Mouse (Mus musculus) right cerebral cortex, adult 18-20 months (tissue): ENCODE results near the gene Bicc1.

Experiments
- DNase-seq: peaks from one replicate; pipeline ENCODE4 v3.0.0; 2022; ENCODE audit warnings: mixed read lengths

Bicc1 gene

DNA sequence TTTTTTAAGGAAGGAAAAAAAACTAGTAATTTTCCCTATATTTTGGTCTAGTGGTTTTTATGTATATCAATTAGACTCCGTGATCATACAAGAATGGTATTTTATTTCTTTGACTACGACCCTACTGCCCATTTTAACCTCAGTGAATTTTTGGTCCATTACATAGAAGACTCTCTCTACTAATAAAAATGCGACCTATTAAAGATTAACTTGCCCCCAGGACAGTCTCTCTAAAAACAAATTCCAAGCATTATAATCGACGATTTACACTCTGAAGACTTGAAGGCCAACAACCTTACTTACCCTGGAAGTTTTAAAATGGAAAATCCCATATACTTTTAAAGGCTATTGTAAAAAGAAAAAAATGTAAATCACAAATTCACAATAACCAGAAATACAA lies 2.9 kb downstream of the Bicc1 start:
- DNase-seq: no peak

DNA sequence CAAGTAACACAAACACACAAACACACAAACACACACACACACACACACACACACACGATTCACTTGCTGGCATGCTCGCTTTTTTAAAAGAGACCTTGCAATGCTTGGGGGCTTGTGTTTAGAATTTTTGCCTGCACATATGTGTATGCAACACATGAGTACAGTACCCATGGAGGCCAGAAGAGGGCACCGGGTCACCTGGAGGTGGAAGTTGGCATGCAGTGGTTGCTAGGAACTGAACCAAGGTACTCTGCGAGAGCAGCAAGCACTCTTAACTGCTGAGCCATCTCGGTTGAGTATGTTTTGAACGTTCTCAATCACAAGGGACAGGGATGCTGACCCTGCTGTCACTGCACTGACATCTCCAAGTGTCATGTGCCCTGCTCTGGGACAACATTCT lies 5.9 kb downstream of the Bicc1 start:
- DNase-seq: no peak

DNA sequence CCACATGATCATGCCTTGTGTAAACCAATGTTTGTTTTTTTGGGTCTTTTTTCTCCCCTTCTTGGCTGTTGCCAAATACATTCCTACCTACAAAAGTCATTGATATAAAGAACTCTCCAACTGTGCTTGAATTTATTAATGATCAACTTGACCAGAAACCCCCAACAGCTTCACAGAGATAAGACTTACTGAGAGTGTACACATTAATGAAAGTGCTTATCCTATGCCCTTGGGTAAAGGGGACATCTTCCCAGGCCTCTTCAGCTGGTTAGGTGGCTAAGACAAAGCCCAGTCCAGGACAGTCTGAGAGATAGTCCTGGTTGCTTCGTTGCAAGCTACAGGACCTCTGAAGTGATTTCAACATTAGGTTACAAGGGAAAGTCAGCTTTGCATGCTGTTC lies 6.4 kb downstream of the Bicc1 start:
- DNase-seq: no peak

DNA sequence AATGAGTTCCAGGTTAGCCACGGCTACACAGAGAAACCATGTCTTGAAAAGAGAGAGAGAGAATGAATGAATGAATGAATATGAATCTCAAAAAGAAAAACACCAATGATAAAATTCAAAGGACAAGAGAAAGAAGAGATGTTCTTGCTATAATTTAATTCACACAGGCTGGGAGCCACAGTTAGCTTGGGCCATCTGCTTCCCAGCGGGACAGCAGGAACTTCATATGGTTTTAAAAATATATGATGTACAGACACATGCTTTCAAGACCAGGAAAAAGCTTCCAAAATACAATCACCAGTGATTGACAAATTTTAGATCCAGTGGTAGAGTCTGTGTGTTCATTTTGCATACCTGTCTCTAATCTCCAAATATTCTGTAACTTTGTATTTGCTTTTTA lies 9.0 kb downstream of the Bicc1 start:
- no peak for DNase-seq

DNA sequence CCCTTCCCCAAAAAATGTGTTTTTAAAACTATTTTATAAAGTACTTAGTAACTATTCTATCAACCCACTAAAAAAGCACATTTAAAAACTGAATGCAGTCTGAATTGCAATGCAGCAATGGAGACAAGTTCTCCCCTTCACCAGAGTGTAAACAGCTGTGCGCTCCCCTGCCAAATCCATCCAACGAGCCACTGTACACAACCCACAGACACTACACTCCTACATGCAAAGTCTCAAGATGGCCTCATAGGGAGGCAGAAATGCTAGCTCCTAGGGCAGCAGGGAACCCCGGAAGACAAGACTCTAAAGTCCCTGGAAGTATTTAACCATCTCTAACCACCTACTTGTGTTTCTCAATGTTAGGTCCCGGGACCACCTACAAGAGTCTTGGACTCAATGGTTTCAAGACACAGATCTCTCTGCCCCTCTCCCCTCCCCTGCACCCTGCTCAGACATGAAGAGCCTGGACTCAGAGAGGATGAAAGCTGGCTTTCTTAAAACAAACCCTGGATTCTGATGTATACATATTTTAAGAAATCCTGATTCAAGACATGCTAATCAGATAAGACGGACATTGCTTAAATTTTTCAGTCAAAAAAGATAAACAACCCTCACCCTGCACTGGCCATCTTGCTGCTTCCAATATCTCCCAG lies 10.4 kb downstream of the Bicc1 start:
- DNase-seq: no peak

DNA sequence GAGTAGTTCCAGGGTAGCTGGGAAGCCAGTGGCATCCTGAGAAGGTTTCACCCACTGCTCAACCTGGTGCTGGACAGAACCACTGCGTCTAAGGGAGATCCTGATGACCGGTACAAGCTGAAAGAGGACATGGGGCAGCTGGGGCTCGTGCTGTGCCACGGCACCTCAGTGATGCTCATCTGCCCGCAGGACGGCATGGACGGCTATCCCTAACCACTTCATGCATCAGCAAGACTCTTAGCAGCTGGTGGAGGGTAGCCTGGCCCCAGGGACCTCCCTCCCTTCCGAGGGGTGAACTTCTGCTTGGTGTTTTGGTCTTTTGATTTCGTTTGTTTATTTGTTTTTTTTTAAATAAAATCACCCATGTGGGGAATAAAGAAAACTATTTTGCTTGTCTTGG lies 11.3 kb downstream of the Bicc1 start:
- no peak for DNase-seq

DNA sequence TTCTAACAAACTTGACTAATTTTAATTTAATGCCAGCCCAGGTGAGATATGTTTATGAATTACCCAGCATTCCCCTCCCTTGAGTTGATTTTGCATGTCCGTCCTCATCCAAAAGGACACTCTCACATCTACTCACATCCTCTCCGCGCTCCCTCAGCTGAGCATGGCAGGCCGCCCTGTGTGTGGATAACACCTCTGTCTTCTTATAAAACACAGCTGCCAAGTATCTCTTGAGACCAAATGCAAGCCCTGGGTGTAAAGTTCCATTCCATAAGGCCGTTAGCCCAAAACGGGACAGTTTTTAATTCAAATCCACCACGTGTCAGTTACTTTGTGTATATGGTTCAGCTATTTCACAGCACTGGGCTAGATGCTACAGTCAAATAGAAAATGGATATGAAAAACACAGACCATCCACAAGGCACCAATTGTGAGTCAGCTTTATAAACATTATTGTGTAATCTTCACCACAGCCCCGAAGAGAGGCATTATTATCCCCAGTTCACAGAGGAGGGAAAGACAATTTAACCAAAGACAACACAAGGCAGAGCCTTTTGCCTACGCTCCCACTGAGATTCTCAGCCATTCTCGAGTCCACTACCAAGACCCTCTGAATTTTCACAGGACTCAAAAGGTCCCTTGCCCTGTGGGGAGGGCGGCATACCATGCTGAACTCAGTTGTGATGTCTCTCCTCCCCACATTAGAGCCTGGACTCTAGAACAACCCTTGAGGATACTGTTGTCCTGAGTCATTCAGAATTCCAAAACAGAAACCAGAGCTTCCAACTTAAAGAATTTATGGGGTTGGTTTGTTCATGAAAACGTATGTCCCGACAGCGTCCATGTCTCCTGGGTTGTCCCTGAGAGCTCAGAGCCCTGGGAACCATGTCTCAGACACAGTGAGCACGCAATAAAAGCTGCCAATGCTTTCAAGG lies 12.6 kb downstream of the Bicc1 start:
- peak; percentile 23 for DNase-seq

DNA sequence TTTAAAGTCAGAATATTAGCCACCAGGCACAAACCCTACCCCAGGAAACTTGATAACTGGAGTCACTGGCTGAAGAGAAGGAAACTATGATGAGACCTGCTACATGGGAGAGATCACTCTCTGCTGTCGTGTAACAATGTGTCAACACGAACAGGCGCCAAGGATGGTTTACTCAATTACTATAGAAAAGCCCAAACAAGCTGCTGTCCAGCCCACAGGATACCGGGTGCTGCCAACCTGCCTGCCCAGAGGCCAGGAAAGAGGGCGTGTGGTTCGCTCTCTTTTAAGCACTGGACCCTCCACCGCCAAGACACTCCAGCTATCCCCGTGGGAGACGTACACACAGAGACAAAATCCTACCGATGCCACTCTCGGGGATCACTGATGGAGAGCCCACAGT lies 13.7 kb downstream of the Bicc1 start:
- DNase-seq: no peak

DNA sequence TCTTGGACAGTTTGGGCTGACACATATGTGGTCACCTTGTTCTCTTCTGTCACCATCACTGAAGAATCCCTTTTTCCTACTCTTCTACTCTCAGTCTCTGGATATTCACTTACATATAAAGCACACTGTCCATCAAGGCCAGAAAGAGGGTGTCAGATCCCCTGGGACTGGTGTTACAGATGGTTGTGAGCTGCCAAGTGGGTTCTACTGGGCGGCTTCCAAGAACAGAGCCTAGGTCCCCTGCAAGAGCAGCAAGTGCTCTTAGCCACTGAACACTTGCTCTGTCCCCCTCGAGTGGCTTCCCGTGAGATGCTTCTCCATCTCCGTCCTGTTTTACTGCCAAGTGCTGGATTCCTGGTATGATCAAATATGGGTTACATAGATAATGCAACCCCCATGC lies 15.3 kb downstream of the Bicc1 start:
- DNase-seq: no peak

DNA sequence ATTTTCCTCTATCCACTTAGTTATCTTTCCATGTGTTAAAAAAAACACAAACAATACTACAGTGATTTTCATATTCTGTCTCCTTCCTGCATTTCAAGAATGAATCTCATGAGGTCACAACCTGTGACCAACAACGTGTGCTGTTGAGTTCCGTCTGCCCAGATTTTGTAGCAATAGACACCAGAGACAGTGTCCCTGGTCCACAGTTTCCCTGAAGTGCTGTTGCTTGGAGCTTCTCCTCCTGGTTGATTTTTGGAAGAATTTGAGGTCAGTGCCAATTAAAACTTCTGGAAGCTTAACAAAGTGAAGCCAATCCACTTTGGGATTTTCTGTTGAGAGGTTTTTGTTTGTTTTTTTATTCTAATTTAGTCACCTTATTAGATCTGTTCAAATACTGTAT lies 16.9 kb downstream of the Bicc1 start:
- no peak for DNase-seq

DNA sequence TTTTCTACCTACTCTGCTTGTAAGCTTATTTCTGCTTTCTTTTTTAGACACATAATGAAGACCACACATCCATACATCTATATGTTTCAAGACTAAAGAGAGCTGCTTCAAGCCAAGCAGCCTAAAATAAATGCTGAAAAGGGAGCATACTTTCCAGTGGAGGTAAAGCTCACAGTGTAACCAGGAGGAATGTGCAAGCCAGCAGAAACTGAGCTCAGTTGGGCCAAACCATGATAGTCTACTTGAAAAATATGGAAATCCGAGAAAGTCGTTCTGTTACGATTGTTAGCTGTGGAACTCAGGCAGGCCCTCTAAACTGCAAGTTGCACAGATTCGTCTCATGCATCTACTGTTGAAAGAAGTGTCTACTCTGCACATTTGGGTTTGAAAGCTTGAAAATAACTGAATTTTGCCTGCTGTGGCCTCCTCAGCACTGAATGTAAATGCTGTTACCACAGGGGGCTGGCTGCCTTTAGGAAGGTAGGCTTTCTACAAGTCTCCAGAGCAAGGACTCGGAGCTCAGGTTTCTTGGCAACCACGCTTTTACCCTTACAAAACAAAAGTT lies 19.1 kb downstream of the Bicc1 start:
- DNase-seq: no peak

DNA sequence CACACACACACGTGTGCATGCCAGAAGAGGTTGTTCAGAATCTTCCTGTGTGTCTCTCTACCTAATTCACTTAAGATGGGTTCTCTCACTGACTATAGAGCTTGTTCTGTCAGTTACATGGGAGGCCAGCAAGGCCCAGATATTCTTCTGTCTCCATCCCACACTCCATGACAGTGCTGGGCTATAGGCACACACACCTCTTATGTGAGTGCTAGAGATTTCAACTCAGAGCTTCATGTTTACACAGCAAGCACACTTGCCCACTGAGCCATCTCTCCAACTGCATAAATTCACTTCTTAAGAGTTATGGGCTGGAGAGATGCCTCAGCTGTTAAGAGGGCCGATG lies 20.7 kb downstream of the Bicc1 start:
- no peak for DNase-seq

DNA sequence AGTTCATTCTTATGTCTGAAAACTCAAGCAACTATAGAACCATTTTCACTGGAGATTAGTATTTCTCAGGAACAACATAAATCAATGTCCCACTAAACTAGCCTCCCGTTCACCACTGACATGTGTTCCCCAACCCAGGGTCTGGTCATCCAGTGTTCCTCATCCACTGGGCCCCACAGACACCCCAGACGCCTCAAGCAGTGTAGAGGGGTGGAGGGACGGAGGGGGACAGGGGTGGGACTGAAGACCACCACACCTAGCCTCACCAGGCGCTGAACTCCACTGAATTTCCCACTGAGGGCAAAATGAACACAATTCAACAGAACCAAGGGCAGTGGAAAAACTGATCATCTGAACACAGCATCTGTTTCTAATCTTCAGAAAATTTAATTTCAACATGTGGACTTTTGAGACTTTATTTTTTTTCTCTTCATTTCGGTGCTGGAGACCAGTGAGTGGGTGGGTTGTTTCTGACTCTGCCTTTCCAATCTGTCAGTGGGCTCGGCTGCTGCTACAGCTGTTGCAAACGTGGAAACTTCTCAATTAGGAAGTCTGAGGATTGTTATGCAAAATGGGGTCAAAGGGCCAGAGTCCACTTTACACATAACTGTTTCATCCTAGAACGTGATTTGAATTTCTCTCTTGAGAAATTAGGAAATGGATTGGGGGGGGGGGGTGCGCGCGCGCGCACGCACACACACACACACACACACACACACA lies 21.2 kb downstream of the Bicc1 start:
- DNase-seq: no peak

DNA sequence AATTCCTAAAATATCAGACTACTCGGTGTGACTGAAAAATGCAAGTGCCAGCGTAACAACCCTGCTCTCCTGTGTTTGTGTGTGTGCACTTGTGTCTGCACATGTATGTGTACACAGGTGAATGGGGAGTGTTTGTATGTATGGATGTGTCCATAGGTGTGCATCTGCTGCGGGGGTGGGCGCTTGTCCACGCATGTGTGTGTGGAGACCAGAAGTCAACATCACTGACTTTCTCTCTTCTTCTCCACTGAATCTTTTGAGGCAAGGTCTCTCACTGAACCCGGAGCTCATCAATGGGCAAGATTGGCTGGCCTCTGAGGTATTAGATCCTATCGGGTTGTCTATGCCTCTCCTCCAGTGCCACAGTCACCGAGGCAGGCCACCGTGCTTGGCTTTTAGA lies 21.9 kb downstream of the Bicc1 start:
- DNase-seq: no peak

DNA sequence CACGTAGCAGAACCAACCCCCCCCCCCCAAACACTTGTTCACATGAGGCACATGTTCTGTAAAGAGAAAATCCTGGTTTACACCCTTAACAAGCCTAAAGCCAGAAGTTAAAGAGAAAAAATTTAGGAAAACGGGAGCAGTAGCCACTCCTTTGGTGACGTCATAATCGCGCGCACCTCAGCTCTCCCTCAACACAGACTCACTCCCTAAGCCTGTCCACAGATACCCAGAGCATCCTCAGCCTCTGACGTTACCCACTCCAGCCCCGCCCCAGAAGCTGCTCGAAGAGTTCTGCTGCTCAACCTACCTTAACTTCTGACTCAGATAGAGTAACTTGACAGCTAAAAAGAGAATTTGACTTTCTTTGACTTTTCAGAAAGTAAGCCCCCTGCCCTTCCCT lies 28.2 kb downstream of the Bicc1 start:
- DNase-seq: no peak

DNA sequence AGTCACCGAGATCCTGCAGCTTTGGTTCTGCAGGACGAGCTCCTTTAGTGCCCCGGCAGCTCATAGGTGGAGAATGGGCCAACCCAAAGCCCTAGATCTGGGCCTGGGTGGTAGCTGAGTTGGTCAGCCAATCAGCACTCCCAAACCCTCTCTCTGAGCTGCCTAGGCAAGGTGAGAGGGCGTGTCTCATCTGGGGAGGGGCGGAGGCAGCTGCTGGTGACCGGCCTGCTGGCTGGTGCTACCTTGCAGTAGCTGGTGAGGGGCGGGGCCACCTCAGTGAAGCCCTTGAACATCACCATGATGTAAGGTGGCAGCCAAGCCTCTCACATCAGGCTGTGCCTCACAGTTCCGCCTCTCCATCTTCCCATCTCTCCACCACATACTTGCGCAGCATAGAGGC lies 29.2 kb downstream of the Bicc1 start:
- DNase-seq: no peak

DNA sequence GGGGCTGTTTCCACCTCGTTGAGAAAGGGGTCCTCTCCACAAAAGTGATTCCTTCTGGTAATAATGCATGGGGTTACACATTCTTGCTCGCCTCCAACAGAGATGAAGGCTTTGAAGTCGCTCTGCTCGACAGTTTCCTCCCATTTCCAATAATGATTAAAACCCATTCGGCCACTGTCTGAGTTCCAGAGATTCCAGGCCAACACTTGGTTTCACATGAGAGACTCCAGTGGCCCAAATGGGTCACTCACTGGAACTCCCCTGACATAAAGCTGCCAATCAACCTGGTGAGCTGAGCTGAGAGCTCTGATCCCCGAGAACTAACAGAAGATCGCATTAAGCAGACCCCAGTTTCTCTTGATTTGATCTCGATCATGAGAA lies 31.6 kb downstream of the Bicc1 start:
- no peak for DNase-seq

DNA sequence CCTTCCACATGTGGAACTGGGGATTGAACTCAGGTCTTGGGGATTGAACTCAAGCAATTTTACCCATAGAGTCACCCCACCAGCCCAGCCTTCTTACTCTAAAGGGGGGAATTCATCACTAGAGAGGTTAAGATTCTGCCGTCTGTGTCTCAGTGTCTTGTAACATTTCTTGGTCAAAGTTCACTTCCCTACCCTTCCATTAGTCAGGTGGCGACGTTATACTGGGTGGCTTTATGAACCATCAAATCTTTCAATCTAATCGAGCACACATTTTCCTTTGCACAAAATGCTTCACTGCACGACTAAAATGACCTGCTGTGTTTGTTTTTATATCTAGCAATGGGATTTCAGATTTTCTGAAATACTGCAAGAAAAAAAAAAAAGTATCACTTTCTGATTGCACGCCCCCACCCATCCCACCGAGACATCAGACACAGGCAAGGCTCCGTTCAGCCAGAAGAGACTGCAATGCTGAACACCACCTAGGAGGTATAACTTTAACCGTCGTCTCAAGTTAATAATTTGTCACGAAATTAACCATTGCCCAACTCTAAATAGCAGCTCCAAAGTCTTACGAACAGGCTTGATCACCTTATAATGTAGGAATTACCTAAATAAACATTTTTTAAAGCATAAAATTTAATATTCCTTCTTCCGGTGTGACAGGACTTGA lies 32.1 kb downstream of the Bicc1 start:
- DNase-seq: no peak

DNA sequence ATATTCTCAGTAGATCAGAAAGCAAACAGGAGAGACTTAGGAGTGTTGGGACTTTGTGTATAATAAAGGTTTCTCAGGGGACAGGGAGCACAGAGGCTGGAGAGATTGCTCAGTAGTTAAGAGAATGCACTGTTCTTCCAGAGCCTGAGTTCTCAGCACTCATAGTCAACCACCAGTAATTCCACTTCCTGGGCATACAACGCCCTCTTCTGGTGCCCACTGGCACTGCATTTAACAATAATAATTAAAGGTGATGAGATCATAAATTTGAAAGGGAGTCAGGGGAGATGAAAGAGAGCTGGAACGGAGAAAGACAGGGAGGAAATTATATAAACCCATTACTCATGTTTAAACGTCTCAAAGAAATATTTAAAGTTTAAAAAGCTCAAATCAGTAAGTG lies 35.5 kb downstream of the Bicc1 start:
- no peak for DNase-seq

DNA sequence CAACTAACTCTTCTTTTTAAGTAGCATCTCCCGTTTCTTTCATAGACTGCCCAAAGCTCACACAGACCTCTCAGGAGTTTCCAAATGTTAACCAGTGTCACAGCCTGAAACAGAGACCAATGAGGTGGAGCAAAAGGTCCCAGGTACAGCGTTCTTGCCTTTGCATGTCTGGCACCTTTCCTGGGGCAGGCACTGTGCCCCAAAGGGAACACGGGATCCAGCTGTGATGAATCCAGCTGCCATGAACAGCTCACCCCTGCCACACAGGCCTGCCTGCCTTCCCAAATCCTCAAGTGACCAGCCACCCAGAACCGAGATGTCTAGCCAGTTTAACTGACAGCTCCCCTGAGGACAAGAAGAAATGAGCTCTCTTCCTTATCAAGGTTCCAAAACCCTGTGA lies 36.1 kb downstream of the Bicc1 start:
- no peak for DNase-seq

DNA sequence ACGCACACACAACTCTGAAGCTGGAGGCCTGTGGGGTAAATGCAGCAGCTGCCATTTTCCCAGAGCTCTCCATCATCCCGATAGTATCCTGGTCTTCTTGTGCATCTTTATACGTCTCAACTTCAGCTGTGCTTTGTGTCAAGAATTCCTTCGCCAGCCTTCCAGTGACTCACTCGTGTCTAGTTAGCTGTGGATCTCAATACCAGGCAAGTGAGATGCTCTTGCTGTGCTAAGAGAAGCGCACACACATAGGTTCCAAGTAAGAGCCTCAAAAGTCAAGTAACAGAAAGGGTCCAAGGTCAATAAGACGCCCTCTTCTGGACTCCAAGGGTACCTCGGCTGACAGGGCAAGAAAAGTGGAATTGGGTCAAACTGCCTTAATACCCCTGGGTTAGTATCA lies 37.0 kb downstream of the Bicc1 start:
- no peak for DNase-seq

DNA sequence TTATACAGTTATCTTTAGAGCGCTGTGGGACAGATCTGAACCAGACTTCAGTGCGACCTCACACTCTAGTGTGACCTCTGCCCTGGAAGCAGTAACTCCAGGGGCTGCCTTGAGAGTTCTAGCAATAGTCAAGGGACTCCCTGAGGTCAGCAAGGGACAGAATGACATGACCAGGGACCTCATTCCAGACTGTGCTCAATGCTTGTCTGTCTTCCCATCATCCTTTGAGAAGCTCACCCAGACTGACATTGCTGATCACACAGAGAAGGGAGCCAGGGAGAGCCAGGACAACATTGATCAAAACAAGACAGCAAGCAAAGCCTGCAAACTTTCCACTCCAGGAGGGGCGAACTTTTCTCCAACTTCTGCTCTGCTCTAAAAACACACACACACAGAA lies 38.7 kb downstream of the Bicc1 start:
- DNase-seq: no peak

DNA sequence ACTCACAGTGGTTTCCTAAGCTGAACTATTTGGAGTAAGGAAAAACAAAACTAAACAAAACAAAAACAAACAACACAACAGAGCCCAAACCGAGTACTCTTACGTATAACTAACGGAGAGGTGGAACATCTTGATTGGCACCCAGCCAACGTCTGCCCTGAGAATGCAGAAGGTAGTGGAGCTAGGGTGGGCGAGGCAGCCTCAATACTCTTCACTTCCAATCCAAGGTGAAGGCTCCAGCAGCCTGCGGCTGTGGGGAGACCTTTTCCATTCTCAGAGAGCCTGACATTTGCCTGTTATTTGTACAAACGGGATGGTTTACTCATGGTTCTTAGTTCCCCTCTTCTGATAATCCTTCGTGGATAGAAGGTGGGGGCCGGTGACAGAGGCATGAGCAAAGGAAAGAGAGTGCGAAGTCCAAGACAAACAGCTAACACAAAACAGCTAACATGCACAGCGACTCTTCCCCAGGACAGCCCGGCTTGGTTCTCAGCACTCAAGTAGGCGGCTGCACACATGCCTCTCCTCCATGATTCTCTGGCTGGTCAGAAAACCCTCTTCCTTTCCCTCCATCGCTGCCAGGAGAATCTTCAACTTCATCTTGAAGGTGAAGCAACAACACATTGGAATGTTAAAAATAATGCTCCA lies 39.3 kb downstream of the Bicc1 start:
- DNase-seq: no peak
